Mouse (Mus musculus): ENCODE results near the gene Spock2. TPM values are rescaled to one million over a fixed set of nuclear protein-coding genes. Genes with fewer than 3 reads are reported as not detected.

The Spock2 gene
- polyA plus RNA-seq, 1 experiment = 63.9 TPM

- Histone ChIP-seq H3K36me3 (ENCODE audit: control insufficient read depth, insufficient read depth, low read length) (no peaks in the 10 kb centered on the region), H3K4me1 (ENCODE audit: control insufficient read depth, insufficient read depth, low read length) (no peaks in the 10 kb centered on the region), H3K27ac (ENCODE audit: control insufficient read depth, insufficient read depth, low read depth, low read length) (no peak overlapping the region), H3K27me3 (ENCODE audit: control insufficient read depth, insufficient read depth, low read length) (no peaks in the 10 kb centered on the region), H3K4me3 (ENCODE audit: control insufficient read depth, low read depth, low read length) (no peak overlapping the region)
- TF ChIP-seq CTCF (IDR thresholded peaks at IDR 0.05; ENCODE audit: control insufficient read depth, insufficient read depth, insufficient replicate concordance, low read depth, low read length) = no peak
- no peak for TF ChIP-seq POLR2A (IDR thresholded peaks at IDR 0.05; ENCODE audit: control insufficient read depth, low read depth, low read length)
These were observed 12.3 kb upstream of the Spock2 start for GRCm38 (mm10) chr10:60093751-60094150.

- no peak overlapping the region for H3K27ac ChIP-seq (ENCODE audit: control insufficient read depth, insufficient read depth, low read depth, low read length)
- H3K4me1 ChIP-seq (ENCODE audit: control insufficient read depth, insufficient read depth, low read length) = no peaks in the 10 kb centered on the region
- no peak for TF ChIP-seq CTCF (IDR thresholded peaks at IDR 0.05; ENCODE audit: control insufficient read depth, insufficient read depth, insufficient replicate concordance, low read depth, low read length)
- TF ChIP-seq POLR2A (IDR thresholded peaks at IDR 0.05; ENCODE audit: control insufficient read depth, low read depth, low read length) = no peak
- H3K27me3 ChIP-seq (ENCODE audit: control insufficient read depth, insufficient read depth, low read length) = no peaks in the 10 kb centered on the region
- no peaks in the 10 kb centered on the region for H3K36me3 ChIP-seq (ENCODE audit: control insufficient read depth, insufficient read depth, low read length)
- no peak overlapping the region for H3K4me3 ChIP-seq (ENCODE audit: control insufficient read depth, low read depth, low read length)
These were observed 10.5 kb upstream of the Spock2 start for GRCm38 (mm10) chr10:60095558-60095957.

- Histone ChIP-seq H3K27me3 (ENCODE audit: control insufficient read depth, insufficient read depth, low read length) (no peaks in the 10 kb centered on the region), H3K4me3 (ENCODE audit: control insufficient read depth, low read depth, low read length) (no peak overlapping the region), H3K4me1 (ENCODE audit: control insufficient read depth, insufficient read depth, low read length) (no peaks in the 10 kb centered on the region), H3K27ac (ENCODE audit: control insufficient read depth, insufficient read depth, low read depth, low read length) (no peak overlapping the region), H3K36me3 (ENCODE audit: control insufficient read depth, insufficient read depth, low read length) (no peaks in the 10 kb centered on the region)
- TF ChIP-seq POLR2A (IDR thresholded peaks at IDR 0.05; ENCODE audit: control insufficient read depth, low read depth, low read length) (no peak), CTCF (IDR thresholded peaks at IDR 0.05; ENCODE audit: control insufficient read depth, insufficient read depth, insufficient replicate concordance, low read depth, low read length) (no peak)
These were observed 9.7 kb upstream of the Spock2 start for GRCm38 (mm10) chr10:60096302-60096701.

GRCm38 (mm10) chr10:60097146-60097545 is 8.9 kb upstream of the Spock2 start:
- Histone ChIP-seq H3K4me1 (ENCODE audit: control insufficient read depth, insufficient read depth, low read length) (no peaks in the 10 kb centered on the region), H3K27ac (ENCODE audit: control insufficient read depth, insufficient read depth, low read depth, low read length) (no peak overlapping the region), H3K36me3 (ENCODE audit: control insufficient read depth, insufficient read depth, low read length) (no peaks in the 10 kb centered on the region), H3K4me3 (ENCODE audit: control insufficient read depth, low read depth, low read length) (no peak overlapping the region), H3K27me3 (ENCODE audit: control insufficient read depth, insufficient read depth, low read length) (no peaks in the 10 kb centered on the region)
- TF ChIP-seq CTCF (IDR thresholded peaks at IDR 0.05; ENCODE audit: control insufficient read depth, insufficient read depth, insufficient replicate concordance, low read depth, low read length) (no peak), POLR2A (IDR thresholded peaks at IDR 0.05; ENCODE audit: control insufficient read depth, low read depth, low read length) (no peak)

GRCm38 (mm10) chr10:60097774-60098173 is 8.2 kb upstream of the Spock2 start:
- TF ChIP-seq CTCF (IDR thresholded peaks at IDR 0.05; ENCODE audit: control insufficient read depth, insufficient read depth, insufficient replicate concordance, low read depth, low read length) (no peak), POLR2A (IDR thresholded peaks at IDR 0.05; ENCODE audit: control insufficient read depth, low read depth, low read length) (no peak)
- Histone ChIP-seq H3K4me1 (ENCODE audit: control insufficient read depth, insufficient read depth, low read length) (no peaks in the 10 kb centered on the region), H3K27ac (ENCODE audit: control insufficient read depth, insufficient read depth, low read depth, low read length) (no peak overlapping the region), H3K4me3 (ENCODE audit: control insufficient read depth, low read depth, low read length) (no peak overlapping the region), H3K36me3 (ENCODE audit: control insufficient read depth, insufficient read depth, low read length) (no peaks in the 10 kb centered on the region), H3K27me3 (ENCODE audit: control insufficient read depth, insufficient read depth, low read length) (no peaks in the 10 kb centered on the region)

GRCm38 (mm10) chr10:60105391-60106145 is 451 bp upstream of the Spock2 start:
- Histone ChIP-seq H3K36me3 (ENCODE audit: control insufficient read depth, insufficient read depth, low read length) (no peaks in the 10 kb centered on the region), H3K4me3 (ENCODE audit: control insufficient read depth, low read depth, low read length) (no peak overlapping the region), H3K27me3 (ENCODE audit: control insufficient read depth, insufficient read depth, low read length) (no peaks in the 10 kb centered on the region), H3K27ac (ENCODE audit: control insufficient read depth, insufficient read depth, low read depth, low read length) (no peak overlapping the region; the same call in 1 of the 2 replicates), H3K4me1 (ENCODE audit: control insufficient read depth, insufficient read depth, low read length) (peaks cover 21% of the 10 kb centered on the region)
- TF ChIP-seq CTCF (IDR thresholded peaks at IDR 0.05; ENCODE audit: control insufficient read depth, insufficient read depth, insufficient replicate concordance, low read depth, low read length) (no peak), POLR2A (IDR thresholded peaks at IDR 0.05; ENCODE audit: control insufficient read depth, low read depth, low read length) (no peak)

GRCm38 (mm10) chr10:60106531-60107186 is 640 bp downstream of the Spock2 start:
- H3K4me3 ChIP-seq (ENCODE audit: control insufficient read depth, low read depth, low read length) = peak overlapping the region; percentile 83
- no peaks in the 10 kb centered on the region for H3K27me3 ChIP-seq (ENCODE audit: control insufficient read depth, insufficient read depth, low read length)
- H3K36me3 ChIP-seq (ENCODE audit: control insufficient read depth, insufficient read depth, low read length) = no peaks in the 10 kb centered on the region
- H3K4me1 ChIP-seq (ENCODE audit: control insufficient read depth, insufficient read depth, low read length) = peaks cover 21% of the 10 kb centered on the region
- H3K27ac ChIP-seq (ENCODE audit: control insufficient read depth, insufficient read depth, low read depth, low read length) = peak overlapping the region; percentile 84
- TF ChIP-seq CTCF (IDR thresholded peaks at IDR 0.05; ENCODE audit: control insufficient read depth, insufficient read depth, insufficient replicate concordance, low read depth, low read length) (no peak), POLR2A (IDR thresholded peaks at IDR 0.05; ENCODE audit: control insufficient read depth, low read depth, low read length) (peak; percentile 42; the same call in 1 of the 2 replicates)
